Mouse (Mus musculus) stomach, embryonic 15.5 days (tissue): Measurements from ENCODE around the gene Olfr193. TPM values are rescaled to one million over a fixed set of nuclear protein-coding genes. Genes with fewer than 3 reads are reported as not detected.
"Not testable (repeated sequence)": the region's sequence is repeated elsewhere in the genome, so short reads cannot be mapped to it uniquely, and the experiment has no call there.

Experiments used
- ATAC-seq: fragments of 200-750 bp; cut with Nextera tagmentation; 2 replicates; pipeline ENCODE4 v1.8.0; 2017; ENCODE audit warnings: low read depth, moderate number of reproducible peaks, moderate TSS enrichment; ENCODE audit not compliant: insufficient read depth, low FRiP score
- H3K27ac ChIP-seq: fragments of 300-500 bp; sonication (generic); 2 replicates; pipeline ENCODE4 v1.5.1; 2015; ENCODE audit warnings: mild to moderate bottlenecking, inconsistent platforms
- H3K27me3 ChIP-seq: fragments of 300-500 bp; sonication (generic); replicated peaks from 2 replicates; pipeline ENCODE4 v1.6.1; 2015; ENCODE audit warnings: inconsistent platforms
- H3K36me3 ChIP-seq: fragments of 300-500 bp; sonication (generic); 2 replicates; pipeline ENCODE4 v1.6.1; 2015; ENCODE audit warnings: inconsistent platforms
- H3K4me1 ChIP-seq: fragments of 300-500 bp; sonication (generic); 2 replicates; pipeline ENCODE4 v1.6.1; 2015; ENCODE audit warnings: inconsistent platforms
- H3K4me2 ChIP-seq: fragments of 300-500 bp; sonication (generic); 2 replicates; pipeline ENCODE4 v1.6.1; 2015; ENCODE audit warnings: mild to moderate bottlenecking, inconsistent platforms
- H3K4me3 ChIP-seq: fragments of 300-500 bp; sonication (generic); replicated peaks from 2 replicates; pipeline ENCODE4 v1.5.1; 2015; ENCODE audit warnings: inconsistent platforms
- H3K9ac ChIP-seq: fragments of 300-500 bp; sonication (generic); 2 replicates; pipeline ENCODE4 v1.6.1; 2015; ENCODE audit warnings: inconsistent platforms
- H3K9me3 ChIP-seq: fragments of 300-500 bp; sonication (generic); 2 replicates; pipeline ENCODE4 v1.6.1; 2016; ENCODE audit warnings: inconsistent platforms
- WGBS: fragments of 180-500 bp; shearing (Covaris S2); methylation state at CpG from one replicate; pipeline ENCODE4 v1.1.7; 2015; 5-methylcytosine and 5-hydroxymethylcytosine counted together
- polyA plus RNA-seq: library from polyadenylated mRNA; unstranded; fragments of >200 nt; fragmentation: Nextera tagmentation; extraction: Ambion mirVana; gene quantifications from 2 replicates; pipeline ENCODE4 v1.2.1, GENCODE M21; 2015

The Olfr193 gene
- polyA plus RNA-seq: not detected in 2 replicates

GRCm38 (mm10) chr16:59111781-59112180, at the start of gene Olfr193:
Gene Olfr193, minus strand, starts transcription at chr16:59111881.
- ATAC-seq: no peak
- 81% methylated on average over 1 of the region's 1 CpGs for WGBS
- no peaks in the 10 kb centered on the region for H3K9me3 ChIP-seq
- H3K4me2 ChIP-seq: no peak within 1 kb of the TSS
- H3K36me3 ChIP-seq: no peaks in the 10 kb centered on the region
- no peaks in the 10 kb centered on the region for H3K27me3 ChIP-seq
- H3K9ac ChIP-seq: no peak within 1 kb of the TSS
- no peak within 1 kb of the TSS for H3K27ac ChIP-seq
- no peak within 1 kb of the TSS for H3K4me3 ChIP-seq
- no peaks in the 10 kb centered on the region for H3K4me1 ChIP-seq

GRCm38 (mm10) chr16:59151996-59152395, 40.3 kb upstream of the Olfr193 start:
- Histone ChIP-seq H3K4me3 (no peak overlapping the region), H3K4me1 (no peaks in the 10 kb centered on the region), H3K27ac (no peak overlapping the region), H3K9ac (no peak overlapping the region), H3K9me3 (no peaks in the 10 kb centered on the region), H3K36me3 (no peaks in the 10 kb centered on the region), H3K27me3 (no peaks in the 10 kb centered on the region), H3K4me2 (no peak overlapping the region)
- ATAC-seq: no peak
- WGBS: 81% methylated on average over 2 of the region's 2 CpGs

DNA sequence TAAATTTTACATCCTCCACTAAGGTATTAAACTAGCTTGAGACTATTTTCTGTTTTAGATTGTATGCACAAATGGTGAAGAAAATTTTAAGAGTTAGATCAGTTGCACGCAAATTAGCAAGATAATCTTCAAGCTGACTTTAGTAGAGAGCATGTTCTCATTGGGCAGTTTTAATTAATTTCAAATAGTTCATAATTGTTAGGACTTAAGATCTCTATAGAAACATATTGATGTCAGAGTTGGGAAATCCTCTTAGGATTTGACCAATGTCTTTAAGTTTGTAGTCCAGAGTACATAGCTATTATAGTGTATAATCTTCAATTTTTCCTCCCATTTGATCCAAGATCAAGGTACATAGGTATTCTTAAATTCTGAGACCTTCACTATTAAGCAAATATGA, 35.1 kb upstream of the Olfr193 start, which contains the start of gene Olfr195:
Gene Olfr195 (plus strand): TSS at position 301 of the 400 bp plus-strand sequence.
- Histone ChIP-seq H3K4me2 (no peak within 1 kb of the TSS), H3K9me3 (no peaks in the 10 kb centered on the region), H3K9ac (no peak within 1 kb of the TSS), H3K4me1 (no peaks in the 10 kb centered on the region), H3K27ac (no peak within 1 kb of the TSS), H3K4me3 (no peak within 1 kb of the TSS), H3K36me3 (no peaks in the 10 kb centered on the region), H3K27me3 (no peaks in the 10 kb centered on the region)
- no peak for ATAC-seq
- WGBS: 91% methylated on average over 1 of the region's 1 CpGs

GRCm38 (mm10) chr16:59141105-59141504, 29.4 kb upstream of the Olfr193 start:
- Histone ChIP-seq H3K27me3 (no peaks in the 10 kb centered on the region), H3K4me2 (no peak overlapping the region), H3K9me3 (no peaks in the 10 kb centered on the region), H3K9ac (no peak overlapping the region), H3K4me3 (no peak overlapping the region), H3K4me1 (no peaks in the 10 kb centered on the region), H3K27ac (no peak overlapping the region), H3K36me3 (no peaks in the 10 kb centered on the region)
- ATAC-seq: no peak

- 74% methylated on average over 1 of the region's 1 CpGs for WGBS
- H3K27me3 ChIP-seq: no peaks in the 10 kb centered on the region
- no peak for ATAC-seq
These were observed 19.1 kb upstream of the Olfr193 start for GRCm38 (mm10) chr16:59130740-59131139.

DNA sequence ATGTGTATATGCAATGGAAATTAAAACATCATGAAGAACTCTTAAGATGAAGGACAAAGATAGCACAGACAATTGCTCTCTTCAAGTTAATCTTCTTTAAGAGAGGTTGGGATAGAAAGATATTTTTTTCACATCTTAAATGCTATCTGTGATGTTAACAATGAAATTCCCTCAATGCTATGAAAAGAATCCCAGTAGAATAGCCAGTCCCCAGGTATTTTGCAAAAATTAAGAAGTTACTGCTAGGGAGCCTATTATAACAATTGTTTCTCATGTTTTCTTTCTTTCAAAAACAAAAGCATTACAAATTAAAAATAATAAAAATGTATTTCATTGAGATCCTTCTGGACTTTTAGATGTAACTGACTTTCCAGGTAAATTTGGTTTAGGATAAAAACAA, 9.3 kb upstream of the Olfr193 start, which contains the start of gene Olfr194:
Gene Olfr194 (minus strand): TSS at position 101 of the 400 bp plus-strand sequence.
- no peak within 1 kb of the TSS for H3K27ac ChIP-seq
- no peak within 1 kb of the TSS for H3K4me2 ChIP-seq
- ATAC-seq: no peak
- no peaks in the 10 kb centered on the region for H3K36me3 ChIP-seq
- no peaks in the 10 kb centered on the region for H3K9me3 ChIP-seq
- no peak within 1 kb of the TSS for H3K9ac ChIP-seq
- no peaks in the 10 kb centered on the region for H3K27me3 ChIP-seq
- no peak within 1 kb of the TSS for H3K4me3 ChIP-seq
- H3K4me1 ChIP-seq: no peaks in the 10 kb centered on the region

More at GRCm38 (mm10) chr16:59130740-59131139, 19.1 kb upstream of the Olfr193 start:
- Histone ChIP-seq H3K9me3 (no peaks in the 10 kb centered on the region), H3K9ac (no peak overlapping the region), H3K36me3 (no peaks in the 10 kb centered on the region), H3K4me1 (no peaks in the 10 kb centered on the region), H3K4me2 (no peak overlapping the region), H3K27ac (no peak overlapping the region), H3K4me3 (no peak overlapping the region)

DNA sequence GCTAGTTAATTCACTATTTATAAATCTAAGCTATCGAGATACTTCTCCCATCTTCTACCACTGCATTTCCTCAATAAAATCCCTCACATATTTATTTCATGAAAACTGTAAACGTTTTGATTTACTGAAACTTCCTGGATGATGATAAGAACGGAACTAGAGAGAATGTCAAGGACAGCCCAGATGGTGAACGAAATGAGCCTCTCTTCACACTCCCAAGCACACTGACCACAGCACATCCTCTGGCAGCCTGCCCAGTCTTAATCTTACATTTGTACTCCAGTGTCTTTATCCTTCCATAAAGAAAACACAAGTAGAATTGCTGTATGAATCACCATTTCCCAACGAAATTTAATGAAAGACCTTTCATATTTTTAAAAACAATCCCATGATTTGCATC, 3.2 kb downstream of the Olfr193 start:
- H3K4me2 ChIP-seq, H3K9ac ChIP-seq, H3K36me3 ChIP-seq, H3K4me1 ChIP-seq, H3K27me3 ChIP-seq, H3K4me3 ChIP-seq, ATAC-seq, H3K27ac ChIP-seq, H3K9me3 ChIP-seq: not testable (repeated sequence)
- 38% methylated on average over 5 of the region's 5 CpGs for WGBS

GRCm38 (mm10) chr16:59105312-59105711, 6.4 kb downstream of the Olfr193 start:
- H3K27ac ChIP-seq: no peak overlapping the region
- 72% methylated on average over 2 of the region's 2 CpGs for WGBS
- H3K4me3 ChIP-seq: no peak overlapping the region
- no peak for ATAC-seq
- H3K27me3 ChIP-seq: no peaks in the 10 kb centered on the region
- H3K4me1 ChIP-seq: no peaks in the 10 kb centered on the region
- no peak overlapping the region for H3K9ac ChIP-seq
- H3K36me3 ChIP-seq: no peaks in the 10 kb centered on the region
- H3K9me3 ChIP-seq: no peaks in the 10 kb centered on the region
- no peak overlapping the region for H3K4me2 ChIP-seq

DNA sequence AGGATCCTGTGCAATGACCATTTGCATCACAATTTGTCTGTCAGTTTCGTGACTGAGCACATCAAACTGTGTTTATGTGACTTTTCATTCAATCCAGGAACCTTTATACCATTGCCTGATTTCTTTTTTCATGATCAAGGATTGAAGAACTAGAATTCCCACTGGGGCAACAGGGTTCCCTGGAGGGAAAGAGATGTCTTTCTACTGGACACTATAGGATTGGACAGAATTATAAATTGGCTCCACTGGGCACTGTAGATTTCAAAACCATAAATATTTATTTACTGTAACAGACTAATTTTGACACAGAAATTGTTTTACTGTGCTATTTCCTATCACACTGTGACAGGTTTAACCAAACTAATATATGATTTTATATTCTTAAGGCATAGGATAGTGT, 22.0 kb downstream of the Olfr193 start, which contains the start of gene Olfr191:
Gene Olfr191 (minus strand): TSS at position 101 of the 400 bp plus-strand sequence.
- H3K4me3 ChIP-seq, ATAC-seq, H3K27ac ChIP-seq, H3K36me3 ChIP-seq, H3K4me2 ChIP-seq, H3K4me1 ChIP-seq, H3K9ac ChIP-seq, H3K27me3 ChIP-seq, H3K9me3 ChIP-seq: not testable (repeated sequence)
- 54% methylated on average over 1 of the region's 1 CpGs for whole genome bisulfite sequencing

DNA sequence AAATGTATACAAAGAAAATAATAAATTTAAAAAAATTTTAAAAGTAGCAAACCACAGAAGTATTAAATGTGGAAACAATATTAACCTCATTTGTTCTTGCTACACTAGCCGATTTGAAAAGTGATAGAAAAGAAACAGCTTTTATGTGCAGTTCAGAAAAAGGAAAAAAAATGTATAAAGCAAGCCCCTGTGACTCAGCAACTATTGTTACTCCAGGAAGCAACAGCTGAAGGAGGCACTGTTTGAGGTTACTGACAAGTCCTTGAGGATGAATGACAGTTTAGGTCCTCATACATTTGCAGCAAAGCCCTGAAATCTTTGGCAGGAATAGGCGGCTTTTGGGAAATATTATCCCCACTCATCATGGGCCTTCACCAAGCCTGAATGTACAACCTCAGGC, 30.6 kb downstream of the Olfr193 start:
- not testable (repeated sequence) for H3K4me3 ChIP-seq, H3K27ac ChIP-seq, H3K27me3 ChIP-seq, H3K9ac ChIP-seq, H3K4me1 ChIP-seq, H3K9me3 ChIP-seq, H3K36me3 ChIP-seq, ATAC-seq, H3K4me2 ChIP-seq
- WGBS: 81% methylated on average over 2 of the region's 2 CpGs

- Histone ChIP-seq H3K9ac (no peak within 1 kb of the TSS), H3K4me2 (no peak within 1 kb of the TSS), H3K36me3 (no peaks in the 10 kb centered on the region), H3K4me3 (no peak within 1 kb of the TSS), H3K4me1 (no peaks in the 10 kb centered on the region), H3K27me3 (no peaks in the 10 kb centered on the region), H3K27ac (no peak within 1 kb of the TSS), H3K9me3 (no peaks in the 10 kb centered on the region)
- no peak for ATAC-seq
- WGBS: 81% methylated on average over 5 of the region's 5 CpGs
These were observed 33.8 kb downstream of the Olfr193 start, which contains the start of gene Olfr190 for GRCm38 (mm10) chr16:59077905-59078304. Gene Olfr190, minus strand, starts transcription at chr16:59078005.

DNA sequence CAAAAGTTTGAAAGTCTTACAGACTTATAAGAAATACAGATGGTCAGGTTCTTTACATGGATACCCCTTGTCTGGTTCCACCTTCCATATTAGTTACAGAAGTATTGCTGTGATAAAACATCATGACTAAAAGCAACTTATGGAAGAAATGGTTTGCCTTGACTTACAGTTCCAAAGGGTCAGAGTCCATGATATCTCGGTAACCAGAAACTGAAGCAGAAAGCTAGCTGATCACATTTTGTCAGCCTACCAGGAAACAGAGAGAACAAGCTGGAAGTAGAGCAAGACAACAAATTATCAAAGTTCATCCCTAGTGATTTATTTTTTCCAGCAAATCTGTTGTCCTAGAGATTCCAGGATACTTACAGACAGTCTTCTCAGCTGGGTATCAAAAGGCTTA, 38.2 kb downstream of the Olfr193 start:
- no peak overlapping the region for H3K4me3 ChIP-seq
- no peaks in the 10 kb centered on the region for H3K4me1 ChIP-seq
- no peak overlapping the region for H3K4me2 ChIP-seq
- H3K27me3 ChIP-seq: no peaks in the 10 kb centered on the region
- 88% methylated on average over 1 of the region's 1 CpGs for WGBS
- no peaks in the 10 kb centered on the region for H3K9me3 ChIP-seq
- no peak overlapping the region for H3K9ac ChIP-seq
- no peak overlapping the region for H3K27ac ChIP-seq
- no peak for ATAC-seq
- no peaks in the 10 kb centered on the region for H3K36me3 ChIP-seq

DNA sequence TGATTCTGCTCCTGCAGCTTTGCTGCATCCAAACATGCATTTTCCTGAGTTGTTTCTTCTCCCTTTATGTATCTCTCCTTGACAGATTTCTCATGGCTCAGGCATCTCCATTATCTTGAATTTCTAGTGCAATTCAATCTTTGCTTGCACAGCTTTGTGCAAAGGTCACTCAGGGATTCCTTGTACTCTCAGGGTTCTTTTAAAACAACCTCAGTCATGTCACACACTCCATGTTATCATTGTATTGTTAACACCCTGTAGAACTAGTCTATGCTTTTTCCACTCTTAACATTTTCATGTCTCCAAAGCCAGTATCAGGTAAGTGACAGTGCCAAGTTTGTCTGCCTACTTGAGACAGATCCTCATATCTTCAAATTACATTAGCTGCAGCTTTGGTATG, 39.9 kb downstream of the Olfr193 start:
- Histone ChIP-seq H3K4me2 (no peak overlapping the region), H3K9me3 (no peaks in the 10 kb centered on the region), H3K9ac (no peak overlapping the region), H3K27me3 (no peaks in the 10 kb centered on the region), H3K4me3 (no peak overlapping the region), H3K4me1 (no peaks in the 10 kb centered on the region), H3K27ac (no peak overlapping the region), H3K36me3 (no peaks in the 10 kb centered on the region)
- ATAC-seq: no peak
